In genomic region chr10:20854621-20855363, GRCm38 (mm10) we compare ENCODE assay signal across 8 mouse cellular contexts.
A peak's percentile ranks its signal among the peaks of the same experiment; 100 is the strongest.
DNase-seq lines count a peak whose midpoint lies in the region; ATAC-seq lines count a peak whose summit lies in the region.

No protein-coding gene starts in this region.

- no peaks in the 10 kb centered on the region for H3K4me1 ChIP-seq in liver, embryonic 12.5 days
- H3K4me1 ChIP-seq in midbrain, embryonic 16.5 days (ENCODE audit: control insufficient read depth, insufficient read depth, low read length) = peaks cover 9% of the 10 kb centered on the region

- no peak overlapping the region for H3K27ac ChIP-seq in liver, embryonic 12.5 days
- H3K27ac ChIP-seq in midbrain, embryonic 16.5 days (ENCODE audit: low read length) = peak overlapping the region; percentile 67

- peak overlapping the region; percentile 41 for H3K4me2 ChIP-seq in liver, embryonic 12.5 days
- H3K4me2 ChIP-seq in midbrain, embryonic 16.5 days (ENCODE audit: low read length) = peak overlapping the region; percentile 41

- 32% methylated on average over 14 of the region's 14 CpGs for WGBS in liver, embryonic 12.5 days (ENCODE audit: insufficient replicate concordance)
- 19% methylated on average over 14 of the region's 14 CpGs for WGBS in midbrain, embryonic 16.5 days

- H3K9me3 ChIP-seq in liver, embryonic 12.5 days (replicated peaks) = no peaks in the 10 kb centered on the region
- H3K9me3 ChIP-seq in midbrain, embryonic 16.5 days (replicated peaks; ENCODE audit: control insufficient read depth, low read length, poor library complexity, severe bottlenecking) = no peaks in the 10 kb centered on the region

- intact Hi-C loops in heart, postnatal 25 days (cut with DNase I) = no loop called here

- DNase-seq in heart, adult 11 months = peak; percentile 91
- no peak for DNase-seq in heart, postnatal 25 days (ENCODE audit: low spot score)
- DNase-seq in cerebellum, postnatal 14 days = peak; percentile 54 to 60
- peak; percentile 8 to 17 for DNase-seq in frontal cortex, postnatal 25 days (ENCODE audit: low spot score in 2 of 2)
- peak; percentile 22 for DNase-seq in thymus, postnatal 0 days (ENCODE audit: low spot score)

- no peak overlapping the region for H3K9ac ChIP-seq in liver, embryonic 12.5 days
- peak overlapping the region; percentile 2; the same call in 1 of the 2 replicates for H3K9ac ChIP-seq in midbrain, embryonic 16.5 days (ENCODE audit: low read depth, low read length)

- H3K4me3 ChIP-seq in liver, embryonic 12.5 days = no peak overlapping the region
- H3K4me3 ChIP-seq in midbrain, embryonic 16.5 days (ENCODE audit: low read depth, low read length) = 0 out of 2 replicates have a peak overlapping the region, but pooled peaks have one; percentile 1

- no peaks in the 10 kb centered on the region for H3K36me3 ChIP-seq in liver, embryonic 12.5 days
- H3K36me3 ChIP-seq in midbrain, embryonic 16.5 days (ENCODE audit: control insufficient read depth, insufficient read depth, low read length) = no peaks in the 10 kb centered on the region

- peak; percentile 54 for ATAC-seq in inflammation-experienced regulatory T-cells, adult 6 months
- no peak for ATAC-seq in liver, embryonic 12.5 days
- ATAC-seq in midbrain, embryonic 16.5 days = peak; percentile 94

- peaks cover 12% of the 10 kb centered on the region; the same call in 1 of the 2 replicates for H3K27me3 ChIP-seq in liver, embryonic 12.5 days (replicated peaks)
- H3K27me3 ChIP-seq in midbrain, embryonic 16.5 days (ENCODE audit: control insufficient read depth, insufficient read depth, low read depth, low read length) = no peaks in the 10 kb centered on the region
